Mouse (Mus musculus) testis, postnatal 10 days (tissue): ENCODE results near the gene Akt1s1.
A peak's percentile ranks its signal among the peaks of the same experiment; 100 is the strongest.

Source experiments
- DNase-seq: peaks from one replicate; pipeline ENCODE4 v3.0.0; 2021; ENCODE audit warnings: low spot score

The Akt1s1 gene

GRCm38 (mm10) chr7:44826771-44827170 lies 22.0 kb upstream of the Akt1s1 start:
- no peak for DNase-seq

DNA sequence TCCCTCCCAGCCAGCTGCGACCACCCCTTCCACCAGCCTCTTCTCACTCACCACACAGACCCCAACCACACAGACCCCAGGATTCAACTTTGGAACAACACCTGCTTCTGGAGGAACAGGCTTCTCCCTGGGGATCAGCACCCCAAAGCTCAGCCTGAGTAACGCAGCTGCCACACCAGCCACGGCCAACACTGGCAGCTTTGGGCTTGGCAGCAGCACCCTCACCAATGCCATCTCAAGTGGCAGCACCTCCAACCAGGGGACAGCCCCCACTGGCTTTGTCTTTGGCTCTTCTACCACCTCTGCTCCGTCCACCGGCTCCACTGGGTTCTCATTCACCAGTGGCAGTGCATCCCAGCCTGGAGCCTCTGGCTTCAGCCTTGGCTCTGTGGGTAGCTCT lies 20.1 kb upstream of the Akt1s1 start:
- no peak for DNase-seq

DNA sequence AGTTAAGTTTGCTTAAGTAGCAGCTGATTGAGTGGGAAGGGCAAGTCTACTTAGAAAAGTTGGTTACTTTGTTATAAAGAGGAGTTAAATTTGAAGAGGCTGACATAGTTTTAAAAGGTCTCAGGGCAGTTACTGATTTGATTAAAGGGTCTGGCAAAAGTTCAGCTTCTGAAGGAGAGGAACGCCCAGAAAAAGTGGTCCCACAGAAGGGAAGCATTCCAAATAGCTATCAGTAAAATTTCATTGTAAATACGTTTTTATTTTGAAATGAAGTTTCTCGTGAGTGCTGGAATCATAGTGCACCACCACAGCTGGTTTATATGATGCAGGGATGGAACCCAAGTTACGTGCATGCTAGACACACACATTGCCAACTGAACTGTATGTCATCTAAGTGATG lies 16.0 kb upstream of the Akt1s1 start:
- DNase-seq: no peak

- no peak for DNase-seq
These were observed 13.3 kb upstream of the Akt1s1 start for GRCm38 (mm10) chr7:44835373-44836015.

DNA sequence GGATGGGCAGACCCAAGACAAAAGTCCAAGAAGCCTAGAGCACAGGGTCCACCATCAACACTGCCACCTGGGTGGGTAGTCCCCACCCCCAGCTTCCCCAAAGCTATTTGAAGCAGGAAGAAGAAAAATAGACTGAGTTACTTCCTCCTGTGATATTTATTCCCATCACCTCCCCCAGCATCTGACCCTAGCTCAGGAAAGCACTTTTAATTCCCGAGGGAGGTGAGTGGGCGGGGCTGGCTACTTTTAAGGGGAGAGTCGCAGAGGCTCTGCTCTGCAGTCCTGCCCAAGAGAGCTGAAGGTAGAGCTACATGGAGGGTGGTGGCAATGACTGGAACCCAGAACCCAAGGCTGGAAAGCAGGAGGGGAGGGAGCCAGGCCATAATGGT lies 12.8 kb upstream of the Akt1s1 start:
- no peak for DNase-seq

GRCm38 (mm10) chr7:44836423-44837053 lies 12.3 kb upstream of the Akt1s1 start:
- no peak for DNase-seq

- DNase-seq: no peak
These were observed 10.7 kb upstream of the Akt1s1 start for GRCm38 (mm10) chr7:44838073-44838472.

- no peak for DNase-seq
These were observed 9.7 kb upstream of the Akt1s1 start for GRCm38 (mm10) chr7:44839171-44839490.

DNA sequence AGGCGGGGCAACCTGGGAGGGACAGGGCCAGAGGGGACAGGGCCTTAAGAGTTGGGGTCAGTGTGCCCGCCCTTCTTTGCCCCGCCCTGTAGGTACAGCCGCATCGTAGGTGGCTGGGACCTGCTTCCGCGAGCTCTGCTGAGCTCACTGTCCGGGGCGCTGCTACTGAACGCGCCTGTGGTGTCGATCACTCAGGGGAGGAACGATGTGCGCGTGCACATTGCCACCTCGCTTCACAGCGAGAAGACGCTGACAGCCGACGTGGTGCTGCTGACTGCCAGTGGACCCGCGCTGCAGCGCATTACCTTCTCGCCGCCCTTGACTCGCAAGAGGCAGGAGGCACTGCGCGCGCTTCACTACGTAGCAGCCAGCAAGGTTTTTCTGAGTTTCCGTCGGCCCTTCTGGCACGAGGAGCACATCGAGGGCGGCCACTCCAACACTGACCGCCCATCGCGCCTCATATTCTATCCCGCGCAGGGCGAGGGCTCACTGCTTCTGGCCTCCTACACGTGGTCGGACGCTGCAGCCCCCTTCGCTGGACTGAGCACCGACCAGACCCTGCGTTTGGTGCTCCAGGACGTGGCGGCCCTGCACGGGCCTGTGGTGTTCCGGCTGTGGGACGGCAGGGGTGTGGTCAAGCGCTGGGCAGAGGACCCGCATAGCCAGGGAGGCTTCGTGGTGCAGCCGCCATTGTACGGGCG lies 9.2 kb upstream of the Akt1s1 start:
- DNase-seq: peak; percentile 65

DNA sequence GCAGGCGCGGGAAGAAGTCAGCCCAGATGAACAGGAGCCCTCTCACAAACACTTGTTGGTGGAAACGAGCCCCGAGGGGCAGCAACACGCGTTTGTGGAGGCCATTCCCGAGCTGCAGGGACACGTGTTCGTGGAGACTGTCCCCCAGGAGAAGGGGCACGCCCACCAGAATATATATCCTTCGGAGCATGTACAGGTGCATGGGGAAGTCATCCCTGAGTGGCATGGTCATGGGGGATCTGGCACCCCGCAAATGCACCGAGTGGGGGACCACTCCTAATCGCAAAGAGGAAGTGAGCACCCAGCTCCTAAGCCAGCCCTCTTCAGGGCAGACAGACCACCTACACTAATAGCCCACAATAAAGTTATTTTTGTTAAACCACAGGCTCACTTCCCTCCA lies 8.4 kb upstream of the Akt1s1 start:
- no peak for DNase-seq

GRCm38 (mm10) chr7:44841825-44842463 lies 6.8 kb upstream of the Akt1s1 start:
- no peak for DNase-seq

- DNase-seq: no peak
These were observed 3.8 kb upstream of the Akt1s1 start for GRCm38 (mm10) chr7:44845006-44845405.

DNA sequence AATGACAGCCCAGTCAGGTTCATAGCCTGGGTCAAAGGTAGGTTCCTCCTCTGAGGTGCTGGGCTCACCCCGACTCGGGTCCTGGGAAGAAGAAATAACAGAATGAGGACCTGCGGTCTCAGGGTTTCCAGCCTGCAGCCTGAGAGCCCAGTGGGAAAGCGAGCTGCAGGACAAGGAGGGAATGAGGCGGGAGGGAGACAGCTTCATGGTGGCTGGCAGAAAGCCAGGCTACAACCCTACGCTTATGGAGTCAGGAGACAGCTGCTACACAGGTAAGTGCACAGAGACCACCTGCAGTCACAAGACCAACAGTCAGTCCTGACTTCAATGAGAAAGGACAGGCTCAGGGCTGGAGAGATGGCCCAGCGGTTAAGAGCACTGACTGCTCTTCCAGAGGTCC lies 2.0 kb upstream of the Akt1s1 start:
- no peak for DNase-seq

DNA sequence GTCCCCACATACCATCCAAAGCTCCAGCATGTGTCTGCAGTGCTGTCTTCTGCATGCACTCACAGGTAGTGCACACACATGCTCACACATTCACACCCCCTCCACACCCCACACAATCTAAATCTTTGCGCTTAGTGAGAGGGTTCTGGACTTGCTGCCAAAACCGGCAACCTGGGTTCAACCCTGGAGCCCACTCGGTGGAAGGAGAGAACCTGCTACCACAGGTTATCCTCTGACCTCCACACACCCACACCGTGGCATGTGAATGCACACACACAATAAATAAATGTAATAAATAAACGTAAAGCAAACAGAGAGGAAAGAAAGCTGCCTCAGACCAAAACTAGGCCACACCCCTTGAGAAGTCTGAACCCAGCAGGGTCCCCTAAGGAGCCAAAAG lies 1.0 kb upstream of the Akt1s1 start:
- DNase-seq: no peak

GRCm38 (mm10) chr7:44849416-44850111 lies 773 bp downstream of the Akt1s1 start:
- DNase-seq: peak; percentile 89

DNA sequence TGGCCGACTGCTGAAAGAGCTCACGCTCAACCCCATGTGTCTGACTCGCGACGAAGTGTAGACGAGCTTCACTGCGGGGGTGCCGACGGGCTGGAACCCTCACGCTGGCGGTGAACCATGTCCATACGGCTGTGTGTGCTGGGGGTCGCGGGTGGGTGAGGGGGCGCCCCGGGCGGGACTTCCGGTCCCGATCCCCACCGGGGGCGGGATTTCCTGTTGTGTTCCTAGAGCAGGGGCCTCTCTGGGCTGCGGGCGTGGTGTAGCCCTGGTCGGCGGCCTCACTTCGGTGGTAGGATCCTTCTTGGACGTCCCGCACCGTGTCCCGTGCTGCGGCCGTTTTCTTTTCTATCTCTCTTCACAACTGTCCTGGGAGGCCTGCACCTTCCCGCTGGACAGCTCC lies 1.4 kb downstream of the Akt1s1 start:
- DNase-seq: peak; percentile 85

DNA sequence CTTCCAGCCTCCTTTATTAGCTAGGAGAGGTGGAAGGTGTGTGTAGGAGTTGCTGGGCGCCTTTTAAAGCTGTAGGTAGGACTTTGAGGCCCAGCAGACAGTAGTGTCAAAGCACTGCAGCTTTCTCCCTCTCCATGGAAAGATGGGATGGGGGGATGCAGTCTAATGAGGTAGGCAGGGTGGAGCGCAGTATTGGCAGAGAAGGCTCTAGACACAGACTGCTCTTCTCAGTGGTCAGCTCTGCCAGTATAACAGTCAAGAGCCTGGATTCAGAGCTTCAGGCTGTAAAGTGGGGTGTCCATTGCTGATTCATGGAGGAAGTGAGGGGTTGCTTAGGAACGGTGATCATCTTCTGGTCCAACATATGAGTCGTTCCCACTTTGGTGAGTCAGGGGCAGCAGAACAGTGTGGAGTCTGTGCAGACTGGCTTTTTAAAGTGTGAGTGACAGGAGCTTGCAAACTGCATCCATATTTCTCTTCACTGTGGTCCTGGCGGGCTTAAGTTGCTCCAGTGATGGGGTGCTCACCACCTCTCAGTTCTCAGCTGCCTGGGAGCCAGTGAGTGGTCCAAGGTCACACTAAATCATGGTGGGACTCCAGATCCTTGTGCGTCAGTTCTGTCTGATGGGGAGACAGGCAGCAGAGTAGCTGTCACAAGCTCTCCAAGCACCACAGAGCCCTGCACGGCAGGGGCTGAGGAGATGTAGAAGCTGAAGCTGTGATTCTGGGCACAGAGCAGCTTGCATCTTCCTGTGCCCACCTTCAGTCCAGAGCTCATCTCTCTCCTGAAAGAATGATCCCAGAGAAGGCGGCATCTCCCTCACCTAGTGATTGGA lies 2.2 kb downstream of the Akt1s1 start:
- no peak for DNase-seq

- no peak for DNase-seq
These were observed 2.9 kb downstream of the Akt1s1 start for GRCm38 (mm10) chr7:44851625-44852234.

DNA sequence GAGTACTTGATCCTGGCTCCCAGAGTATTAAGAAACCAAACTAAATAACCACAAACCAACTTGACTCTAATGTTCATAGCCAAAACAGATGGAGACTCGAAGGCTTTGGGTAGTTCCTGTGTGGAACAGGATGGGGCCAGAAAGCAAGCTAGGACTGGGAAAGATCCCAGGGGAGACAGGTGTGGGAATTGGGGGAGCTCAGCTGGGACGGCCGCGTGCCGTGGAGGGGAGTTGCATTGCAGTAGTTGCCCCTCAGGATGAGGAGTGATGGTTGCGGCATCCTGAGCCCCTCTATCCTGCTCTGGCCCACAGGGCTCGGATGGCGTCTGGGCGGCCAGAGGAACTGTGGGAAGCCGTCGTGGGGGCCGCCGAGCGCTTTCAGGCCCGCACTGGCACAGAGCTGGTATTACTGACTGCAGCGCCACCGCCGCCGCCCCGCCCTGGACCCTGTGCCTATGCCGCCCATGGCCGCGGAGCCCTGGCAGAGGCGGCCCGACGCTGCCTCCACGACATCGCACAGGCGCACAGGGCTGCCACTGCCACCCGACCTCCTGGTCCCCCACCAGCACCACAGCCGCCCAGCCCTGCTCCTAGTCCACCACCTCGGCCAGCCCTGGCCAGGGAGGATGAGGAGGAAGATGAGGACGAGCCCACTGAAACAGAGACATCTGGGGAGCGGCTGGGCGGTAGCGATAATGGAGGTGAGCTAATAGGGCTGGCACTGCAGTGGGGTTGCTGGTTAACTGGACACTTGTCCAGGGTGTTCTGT lies 3.7 kb downstream of the Akt1s1 start:
- no peak for DNase-seq

DNA sequence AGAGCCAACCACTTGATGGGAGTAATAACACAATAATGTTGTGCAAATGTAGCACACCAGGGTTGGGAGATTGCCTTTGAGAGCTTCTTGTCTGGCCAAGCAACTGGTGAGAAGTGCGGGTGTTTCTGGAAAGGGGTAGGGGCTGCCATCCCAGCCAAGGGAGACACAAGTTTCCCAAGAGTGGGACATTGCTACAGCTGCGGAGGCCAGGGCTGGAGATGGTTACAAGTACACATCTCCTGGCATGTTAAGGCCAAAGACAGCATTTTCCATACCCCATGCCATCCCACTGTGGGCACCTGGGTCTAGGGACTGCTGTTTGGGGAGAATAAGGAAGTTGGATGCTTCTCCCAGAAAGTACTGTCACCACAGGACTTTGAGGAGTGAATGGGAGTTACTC lies 4.3 kb downstream of the Akt1s1 start:
- no peak for DNase-seq
